Mouse (Mus musculus) bone marrow, adult 2 months (tissue): Measurements from ENCODE around the gene Thap4.

ENCODE experiments used
- CTCF ChIP-seq: fragments of 200-500 bp; IDR thresholded peaks from 2 replicates; pipeline ENCODE4 v1.5.1; 2011; ENCODE audit warnings: low read length, control low read depth; ENCODE audit not compliant: control insufficient read depth, insufficient read depth
- POLR2A ChIP-seq: fragments of 200-500 bp; IDR thresholded peaks from 2 replicates; pipeline ENCODE4 v1.6.1; 2011; ENCODE audit warnings: low read depth, mild to moderate bottlenecking, control low read depth, low read length, borderline replicate concordance; ENCODE audit not compliant: control insufficient read depth

- TF ChIP-seq POLR2A (no peak), CTCF (no peak)
These were observed 15.2 kb upstream of the Thap4 start for GRCm38 (mm10) chr1:93769901-93770300.
